Mouse (Mus musculus) liver, postnatal 0 days (tissue): ENCODE measurements around the gene Stam. TPM values are rescaled to one million over a fixed set of nuclear protein-coding genes. Genes with fewer than 3 reads are reported as not detected.

ENCODE experiments used
- ATAC-seq: fragments of 200-750 bp; cut with Nextera tagmentation; 2 replicates; pipeline ENCODE4 v1.8.0; 2017; ENCODE audit warnings: mild to moderate bottlenecking, moderate library complexity
- DNase-seq: peaks from one replicate; pipeline ENCODE4 v3.0.0-alpha.2; 2016
- H3K27ac ChIP-seq: fragments of 300-500 bp; sonication (generic); 2 replicates; pipeline ENCODE4 v1.5.1; 2014; ENCODE audit warnings: antibody characterized with exemption, moderate library complexity, mild to moderate bottlenecking, low read depth
- H3K27me3 ChIP-seq: fragments of 300-500 bp; sonication (generic); 2 replicates; pipeline ENCODE4 v1.6.1; 2014; ENCODE audit warnings: low read length, control low read depth, mixed read lengths; ENCODE audit not compliant: insufficient read depth
- H3K36me3 ChIP-seq: fragments of 300-500 bp; sonication (generic); replicated peaks from 2 replicates; pipeline ENCODE4 v1.6.1; 2014; ENCODE audit warnings: mild to moderate bottlenecking, control low read depth, low read length, moderate library complexity, mixed read lengths; ENCODE audit not compliant: insufficient read depth
- H3K4me1 ChIP-seq: fragments of 300-500 bp; sonication (generic); 2 replicates; pipeline ENCODE4 v1.6.1; 2014; ENCODE audit warnings: antibody characterized with exemption, mild to moderate bottlenecking, control low read depth; ENCODE audit not compliant: insufficient read depth
- H3K4me2 ChIP-seq: fragments of 300-500 bp; sonication (generic); 2 replicates; pipeline ENCODE4 v1.6.1; 2014; ENCODE audit warnings: low read depth, mild to moderate bottlenecking, low read length, moderate library complexity, mixed read lengths
- H3K4me3 ChIP-seq: fragments of 300-500 bp; sonication (generic); 2 replicates; pipeline ENCODE4 v1.5.1; 2014; ENCODE audit warnings: low read depth, low read length
- H3K9ac ChIP-seq: fragments of 300-500 bp; sonication (generic); replicated peaks from 2 replicates; pipeline ENCODE4 v1.6.1; 2014; ENCODE audit warnings: mild to moderate bottlenecking, moderate library complexity
- H3K9me3 ChIP-seq: fragments of 300-500 bp; sonication (generic); 2 replicates; pipeline ENCODE4 v1.6.1; 2016; ENCODE audit warnings: mild to moderate bottlenecking, control low read depth, low read length, mixed read lengths
- CTCF ChIP-seq: sonication (generic); IDR thresholded peaks from 2 replicates; pipeline ENCODE4 v1.5.1; 2016; ENCODE audit warnings: antibody characterized with exemption, low read depth
- EP300 ChIP-seq: IDR thresholded peaks from 2 replicates; pipeline ENCODE4 v1.6.1; 2016; ENCODE audit warnings: antibody characterized with exemption, low read depth, mild to moderate bottlenecking
- WGBS: fragments of 180-500 bp; shearing (Covaris S2); extraction: QIAGEN DNeasy Blood & Tissue Kit; methylation state at CpG from one replicate; pipeline ENCODE4 v1.1.7; 2014; ENCODE audit not compliant: insufficient replicate concordance; 5-methylcytosine and 5-hydroxymethylcytosine counted together
- polyA plus RNA-seq: library from polyadenylated mRNA; unstranded; fragments of >200 nt; fragmentation: Nextera tagmentation; extraction: Ambion mirVana; gene quantifications from 2 replicates; pipeline ENCODE4 v1.2.1, GENCODE M21; 2015

Gene Stam
- polyA plus RNA-seq, 1 experiment from 2014 or later: 15.6 TPM

GRCm38 (mm10) chr2:14053618-14054017 is 20.3 kb upstream of the Stam start:
- ATAC-seq: no peak

GRCm38 (mm10) chr2:14054163-14054562 is 19.7 kb upstream of the Stam start:
- DNase-seq (no peak), ATAC-seq (no peak)
- 67% methylated on average over 3 of the region's 3 CpGs for WGBS
- Histone ChIP-seq H3K4me2 (peak overlapping the region; percentile 84; the same call in 1 of the 2 replicates), H3K27ac (no peak overlapping the region), H3K9ac (no peak overlapping the region), H3K27me3 (no peaks in the 10 kb centered on the region), H3K4me1 (peaks cover 12% of the 10 kb centered on the region), H3K4me3 (0 out of 2 replicates have a peak overlapping the region, but pooled peaks have one; percentile 96), H3K9me3 (no peaks in the 10 kb centered on the region), H3K36me3 (no peaks in the 10 kb centered on the region)
- TF ChIP-seq EP300 (no peak), CTCF (no peak)

More at GRCm38 (mm10) chr2:14053618-14054017, 20.3 kb upstream of the Stam start:
- Histone ChIP-seq H3K4me2 (no peak overlapping the region), H3K4me3 (no peak overlapping the region), H3K9me3 (no peaks in the 10 kb centered on the region), H3K36me3 (no peaks in the 10 kb centered on the region), H3K4me1 (peaks cover 12% of the 10 kb centered on the region), H3K9ac (no peak overlapping the region), H3K27me3 (no peaks in the 10 kb centered on the region), H3K27ac (no peak overlapping the region)
- 82% methylated on average over 3 of the region's 3 CpGs for WGBS
- no peak for DNase-seq
- TF ChIP-seq CTCF: no peak
- no peak for TF ChIP-seq EP300

GRCm38 (mm10) chr2:14054716-14055115 is 19.2 kb upstream of the Stam start:
- WGBS: 2% methylated on average over 6 of the region's 6 CpGs
- peak overlapping the region; percentile 84 for H3K27ac ChIP-seq
- no peak for DNase-seq
- H3K4me1 ChIP-seq: peaks cover 12% of the 10 kb centered on the region
- peak overlapping the region; percentile 96 for H3K4me3 ChIP-seq
- no peaks in the 10 kb centered on the region for H3K36me3 ChIP-seq
- H3K9ac ChIP-seq: peak overlapping the region; percentile 76
- H3K9me3 ChIP-seq: no peaks in the 10 kb centered on the region
- no peaks in the 10 kb centered on the region for H3K27me3 ChIP-seq
- TF ChIP-seq CTCF: no peak
- TF ChIP-seq EP300: no peak
- peak; percentile 8; the same call in 1 of the 2 replicates for ATAC-seq
- peak overlapping the region; percentile 84 for H3K4me2 ChIP-seq

DNA sequence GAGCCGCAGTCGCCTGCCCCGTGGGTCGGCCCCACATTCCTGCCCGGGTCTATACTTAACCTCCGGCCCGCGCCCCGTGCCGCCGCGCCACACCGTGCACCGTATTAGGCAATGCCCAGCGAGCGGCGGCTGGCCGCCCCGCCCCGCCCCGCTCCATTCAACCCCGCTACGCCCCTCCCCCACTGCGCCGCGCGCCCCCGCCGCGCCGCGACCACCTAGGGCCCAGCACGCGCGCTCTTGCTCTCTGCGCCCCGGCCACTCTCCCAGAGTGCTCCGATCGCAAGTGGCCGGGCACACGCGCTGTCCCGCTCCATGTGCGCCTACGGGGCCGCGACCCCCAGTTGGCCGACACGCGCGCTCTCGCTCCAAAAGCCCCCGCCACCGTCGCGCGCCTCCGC is 18.7 kb upstream of the Stam start:
- H3K9ac ChIP-seq: peak overlapping the region; percentile 76
- peak overlapping the region; percentile 84 for H3K27ac ChIP-seq
- WGBS: under 1% methylated on average over 34 of the region's 58 CpGs
- no peaks in the 10 kb centered on the region for H3K36me3 ChIP-seq
- TF ChIP-seq CTCF: no peak
- TF ChIP-seq EP300: no peak
- H3K4me1 ChIP-seq: peaks cover 12% of the 10 kb centered on the region
- DNase-seq: peak; percentile 81
- no peaks in the 10 kb centered on the region for H3K27me3 ChIP-seq
- H3K4me3 ChIP-seq: peak overlapping the region; percentile 96
- ATAC-seq: peak; percentile 79
- no peaks in the 10 kb centered on the region for H3K9me3 ChIP-seq
- H3K4me2 ChIP-seq: peak overlapping the region; percentile 84

DNA sequence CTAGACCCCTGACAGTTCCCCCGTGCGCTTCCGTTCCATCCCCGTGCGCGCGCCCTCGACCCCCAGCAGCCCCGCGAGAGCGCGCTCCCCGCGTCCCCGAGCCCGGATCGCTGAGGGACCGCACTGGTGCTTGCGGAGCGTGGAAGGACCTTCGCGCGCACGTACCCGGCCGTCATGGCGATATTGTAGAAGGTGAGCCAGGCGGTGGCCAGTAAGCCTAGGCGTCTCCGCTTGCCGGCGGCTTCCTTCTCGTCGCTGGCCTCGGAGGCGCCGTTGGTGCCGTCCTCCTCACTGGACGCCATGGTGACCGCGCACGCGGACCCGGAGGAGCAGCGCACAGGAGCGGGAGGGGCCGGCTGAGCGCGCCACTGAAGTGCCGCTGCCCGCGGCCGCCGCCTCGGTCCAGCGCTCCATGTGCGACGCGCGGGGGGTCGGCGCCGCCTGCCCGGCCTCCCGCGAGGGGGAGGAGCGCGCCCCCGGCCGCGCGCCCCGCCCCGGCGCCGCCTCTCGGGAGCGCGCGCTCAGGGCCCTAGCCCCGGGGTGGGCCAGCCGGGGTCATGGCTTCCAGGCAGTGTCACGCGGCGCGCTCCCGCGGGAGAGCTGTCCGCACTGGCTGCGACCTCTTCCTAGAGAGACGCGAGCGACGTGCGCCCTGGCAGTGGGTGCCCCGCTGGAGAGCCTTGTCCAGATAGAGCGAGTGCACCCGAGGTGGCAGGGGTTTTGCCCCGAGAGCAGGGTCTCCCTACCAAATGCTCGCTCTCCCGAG is 18.1 kb upstream of the Stam start, which contains the start of gene Hacd1:
Hacd1 (minus strand) TSS at position 570 of the 766 bp plus-strand sequence.
- peak; percentile 86 for DNase-seq
- Histone ChIP-seq H3K4me3 (peak within 1 kb of the TSS; percentile 96), H3K9me3 (no peaks in the 10 kb centered on the region), H3K27me3 (no peaks in the 10 kb centered on the region), H3K9ac (peak within 1 kb of the TSS; percentile 76), H3K4me2 (peak within 1 kb of the TSS; percentile 84), H3K36me3 (no peaks in the 10 kb centered on the region), H3K27ac (peak within 1 kb of the TSS; percentile 84), H3K4me1 (peaks cover 12% of the 10 kb centered on the region)
- ATAC-seq: peak; percentile 84
- TF ChIP-seq CTCF (no peak), EP300 (no peak)
- WGBS: under 1% methylated on average over 61 of the region's 101 CpGs

DNA sequence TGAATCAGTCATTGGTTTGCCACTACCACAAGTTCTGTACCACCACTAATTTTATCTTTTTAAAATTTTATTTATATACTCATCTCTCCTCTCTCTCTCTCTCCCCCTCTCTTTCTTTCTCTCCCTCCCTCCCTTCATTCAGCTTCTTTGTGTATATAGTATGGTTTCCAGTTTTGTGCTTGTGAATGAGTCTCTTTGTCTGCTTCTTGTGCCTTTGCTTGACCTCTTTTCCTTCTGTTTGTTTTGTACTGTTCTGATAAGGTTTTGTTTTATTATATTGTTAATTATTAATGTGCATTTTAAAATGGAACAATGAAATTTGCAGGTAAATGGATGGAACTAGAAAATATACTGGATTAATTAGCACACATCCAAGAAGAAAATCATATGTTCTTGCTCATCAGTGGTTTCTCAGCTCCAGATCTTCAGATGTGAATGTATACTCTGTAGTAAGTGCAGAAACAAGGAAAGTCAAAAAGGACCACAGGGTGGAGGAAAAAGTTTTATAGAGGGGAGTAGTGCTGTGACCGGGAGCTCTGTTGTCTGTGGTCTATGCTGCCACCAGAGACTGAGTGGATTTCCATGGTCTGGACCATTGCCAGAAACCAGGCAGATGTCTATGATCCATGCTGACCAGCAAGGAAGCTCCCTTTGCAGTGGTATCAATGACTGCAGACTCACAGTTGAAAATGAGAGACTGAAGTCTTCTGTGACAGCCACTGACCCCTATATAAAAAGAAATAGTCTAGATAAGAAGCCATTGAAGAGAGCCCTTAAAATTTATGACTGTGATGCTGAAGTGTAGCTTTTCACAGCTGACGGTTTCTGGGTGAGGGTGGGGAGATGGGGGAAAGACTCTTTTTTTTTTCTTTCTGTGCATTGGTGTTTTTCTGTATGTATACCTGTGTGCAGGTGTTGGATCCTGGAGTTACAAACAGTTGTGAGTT is 7.9 kb upstream of the Stam start:
- H3K4me2 ChIP-seq: no peak overlapping the region
- no peak overlapping the region for H3K27ac ChIP-seq
- peaks cover 6% of the 10 kb centered on the region for H3K4me1 ChIP-seq
- no peak overlapping the region for H3K9ac ChIP-seq
- no peaks in the 10 kb centered on the region for H3K27me3 ChIP-seq
- H3K4me3 ChIP-seq: no peak overlapping the region
- TF ChIP-seq CTCF: no peak
- TF ChIP-seq EP300: no peak
- ATAC-seq (no peak), DNase-seq (no peak)
- WGBS: 59% methylated on average over 2 of the region's 2 CpGs
- H3K36me3 ChIP-seq: no peaks in the 10 kb centered on the region
- no peaks in the 10 kb centered on the region for H3K9me3 ChIP-seq
